ENCODE assay signal across 8 mouse cellular contexts in the genomic region with DNA sequence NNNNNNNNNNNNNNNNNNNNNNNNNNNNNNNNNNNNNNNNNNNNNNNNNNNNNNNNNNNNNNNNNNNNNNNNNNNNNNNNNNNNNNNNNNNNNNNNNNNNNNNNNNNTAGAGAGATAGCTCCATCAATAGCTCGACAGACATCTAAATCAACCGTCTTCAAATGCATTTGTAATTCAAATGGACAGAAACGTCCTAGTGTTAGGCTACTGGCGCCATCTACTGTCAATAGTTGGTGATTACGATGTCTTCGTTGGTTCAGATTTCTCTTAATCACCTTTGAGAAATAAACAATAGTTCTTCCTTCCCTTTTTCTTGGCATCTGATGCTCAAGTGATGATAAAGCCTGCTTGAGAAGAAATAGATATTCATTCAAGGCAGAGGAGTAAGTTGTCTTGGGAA. TPM values are rescaled to one million over a fixed set of nuclear protein-coding genes. Genes with fewer than 3 reads are reported as not detected.
DNase-seq lines count a peak whose midpoint lies in the region.

No protein-coding gene starts in this region.

- no peaks in the 10 kb centered on the region for H3K9me3 ChIP-seq in embryonic facial prominence, embryonic 10.5 days
- H3K9me3 ChIP-seq in midbrain, embryonic 10.5 days (replicated peaks), result no peaks in the 10 kb centered on the region

- H3K36me3 ChIP-seq in embryonic facial prominence, embryonic 10.5 days (replicated peaks), result no peaks in the 10 kb centered on the region
- no peaks in the 10 kb centered on the region for H3K36me3 ChIP-seq in midbrain, embryonic 10.5 days

- WGBS in embryonic facial prominence, embryonic 10.5 days, result under 1% methylated on average over 6 of the region's 6 CpGs
- under 1% methylated on average over 6 of the region's 6 CpGs for WGBS in midbrain, embryonic 10.5 days

- intact Hi-C loops in heart, postnatal 14 days (cut with DNase I), result loop anchor here (1.0 kb wide), 1 partner anchor 69 kb away; no protein-coding TSS in a partner anchor
- intact Hi-C loops in left cerebral cortex, postnatal 4 days (cut with DNase I), result loop anchor here (2.0 to 5.0 kb wide), 2 partner anchors 37 to 68 kb away; no protein-coding TSS in a partner anchor

- peaks cover 12% of the 10 kb centered on the region for H3K27me3 ChIP-seq in embryonic facial prominence, embryonic 10.5 days (replicated peaks; ENCODE audit: low read depth, poor library complexity, severe bottlenecking)
- peaks cover 26% of the 10 kb centered on the region for H3K27me3 ChIP-seq in midbrain, embryonic 10.5 days (ENCODE audit: low read depth, poor library complexity, severe bottlenecking)

- peaks cover 20% of the 10 kb centered on the region for H3K4me1 ChIP-seq in embryonic facial prominence, embryonic 10.5 days
- peaks cover 25% of the 10 kb centered on the region for H3K4me1 ChIP-seq in midbrain, embryonic 10.5 days

- H3K27ac ChIP-seq in embryonic facial prominence, embryonic 10.5 days (replicated peaks), result no peak overlapping the region
- H3K27ac ChIP-seq in midbrain, embryonic 10.5 days (replicated peaks), result no peak overlapping the region

- peak overlapping the region; percentile 70 for H3K4me3 ChIP-seq in embryonic facial prominence, embryonic 10.5 days
- H3K4me3 ChIP-seq in midbrain, embryonic 10.5 days, result peak overlapping the region; percentile 56

- DNase-seq in adrenal gland, postnatal 36 days, result peak; percentile 30 to 57
- no peak for DNase-seq in adrenal gland, adult 2 months
- DNase-seq in ES-CJ7 (ENCODE audit: low read depth, low spot score), result peak; percentile 81
- peak; percentile 37 for DNase-seq in embryonic facial prominence, embryonic 10.5 days (ENCODE audit: low spot score)
- DNase-seq in heart, postnatal 14 days, result peak; percentile 42 to 76
- peak; percentile 46 for DNase-seq in left cerebral cortex, postnatal 4 days
- DNase-seq in midbrain, embryonic 10.5 days (ENCODE audit: low spot score), result no peak
- peak; percentile 76 for DNase-seq in thymus, postnatal 0 days (ENCODE audit: low spot score)

RNA-seq across cellular contexts. Expression of a gene that starts 12.5 kb away (rescaled TPM):
- total RNA-seq in adrenal gland, postnatal 36 days (2021), result 10 to 100 TPM; 23.9 to 24.5 TPM
- total RNA-seq in adrenal gland, adult 2 months (2021), result 10 to 100 TPM; 19.8 to 22.3 TPM
- polyA plus RNA-seq in adrenal gland, adult 2 months (2012; rRNA removed), result 4.1 and 6.3 TPM in 2 replicates
- polyA plus RNA-seq in embryonic facial prominence, embryonic 10.5 days (2016; fragmentation: Nextera tagmentation; extraction: Ambion mirVana), result 1.1 TPM in 2 replicates
- total RNA-seq in heart, postnatal 14 days (2021), result 1 to 10 TPM; 7.1 to 7.2 TPM
- 1 to 10 TPM; 1.4 TPM for total RNA-seq in left cerebral cortex, postnatal 4 days (2021)
- polyA plus RNA-seq in midbrain, embryonic 10.5 days (2016; fragmentation: Nextera tagmentation; extraction: Ambion mirVana), result 1.2 and 1.6 TPM in 2 replicates
- polyA plus RNA-seq in thymus, postnatal 0 days (2015; fragmentation: Nextera tagmentation; extraction: Ambion mirVana), result 57.1 and 61.0 TPM in 2 replicates

RNA-seq across cellular contexts. Expression of a gene that starts 32.6 kb away (rescaled TPM):
- 1 to 10 TPM; 1.4 to 3.2 TPM for total RNA-seq in adrenal gland, postnatal 36 days (2021)
- total RNA-seq in adrenal gland, adult 2 months (2021), result 1 to 10 TPM; 1.8 to 6.2 TPM
- polyA plus RNA-seq in adrenal gland, adult 2 months (2012; rRNA removed), result 10.5 and 17.5 TPM in 2 replicates
- 3.0 and 5.7 TPM in 2 replicates for polyA plus RNA-seq in embryonic facial prominence, embryonic 10.5 days (2016; fragmentation: Nextera tagmentation; extraction: Ambion mirVana)
- 1 to 10 TPM; 2.6 to 3.0 TPM for total RNA-seq in heart, postnatal 14 days (2021)
- 1 to 10 TPM in 1 of 2 experiments, under 1 TPM in 1; 0.89 to 2.4 TPM for total RNA-seq in left cerebral cortex, postnatal 4 days (2021)
- 2.1 and 3.2 TPM in 2 replicates for polyA plus RNA-seq in midbrain, embryonic 10.5 days (2016; fragmentation: Nextera tagmentation; extraction: Ambion mirVana)
- polyA plus RNA-seq in thymus, postnatal 0 days (2015; fragmentation: Nextera tagmentation; extraction: Ambion mirVana), result 7.6 and 8.8 TPM in 2 replicates

RNA-seq across cellular contexts. Expression of a gene that starts 33.1 kb away (rescaled TPM):
- total RNA-seq in adrenal gland, postnatal 36 days (2021), result 1 to 10 TPM; 6.4 to 8.6 TPM
- total RNA-seq in adrenal gland, adult 2 months (2021), result 1 to 10 TPM; 8.8 to 9.0 TPM
- polyA plus RNA-seq in adrenal gland, adult 2 months (2012; rRNA removed), result 16.5 and 21.0 TPM in 2 replicates
- 0.14 and 0.16 TPM in 2 replicates for polyA plus RNA-seq in embryonic facial prominence, embryonic 10.5 days (2016; fragmentation: Nextera tagmentation; extraction: Ambion mirVana)
- total RNA-seq in heart, postnatal 14 days (2021), result 10 to 100 TPM; 23.4 to 23.9 TPM
- 10 to 100 TPM in 1 of 2 experiments, 1 to 10 TPM in 1; 9.4 to 12.4 TPM for total RNA-seq in left cerebral cortex, postnatal 4 days (2021)
- polyA plus RNA-seq in midbrain, embryonic 10.5 days (2016; fragmentation: Nextera tagmentation; extraction: Ambion mirVana), result 0.32 and 0.99 TPM in 2 replicates
- polyA plus RNA-seq in thymus, postnatal 0 days (2015; fragmentation: Nextera tagmentation; extraction: Ambion mirVana), result 1.1 and 2.1 TPM in 2 replicates

RNA-seq across cellular contexts. Expression of a gene that starts 41.9 kb away (rescaled TPM):
- 10 to 100 TPM; 32.9 to 45.2 TPM for total RNA-seq in adrenal gland, postnatal 36 days (2021)
- 10 to 100 TPM; 38.6 to 45.0 TPM for total RNA-seq in adrenal gland, adult 2 months (2021)
- polyA plus RNA-seq in adrenal gland, adult 2 months (2012; rRNA removed), result 36.5 and 38.6 TPM in 2 replicates
- polyA plus RNA-seq in embryonic facial prominence, embryonic 10.5 days (2016; fragmentation: Nextera tagmentation; extraction: Ambion mirVana), result 4.2 and 4.6 TPM in 2 replicates
- total RNA-seq in heart, postnatal 14 days (2021), result 10 to 100 TPM; 26.4 to 27.0 TPM
- total RNA-seq in left cerebral cortex, postnatal 4 days (2021), result 10 to 100 TPM; 53.6 to 54.3 TPM
- 4.7 and 5.3 TPM in 2 replicates for polyA plus RNA-seq in midbrain, embryonic 10.5 days (2016; fragmentation: Nextera tagmentation; extraction: Ambion mirVana)
- 3.5 and 5.5 TPM in 2 replicates for polyA plus RNA-seq in thymus, postnatal 0 days (2015; fragmentation: Nextera tagmentation; extraction: Ambion mirVana)

RNA-seq across cellular contexts. Expression of a gene that starts 43.0 kb away (rescaled TPM):
- total RNA-seq in adrenal gland, postnatal 36 days (2021), result 1 to 10 TPM; 2.0 to 2.8 TPM
- 1 to 10 TPM; 1.8 to 2.9 TPM for total RNA-seq in adrenal gland, adult 2 months (2021)
- polyA plus RNA-seq in adrenal gland, adult 2 months (2012; rRNA removed), result 0.09 and 0.12 TPM in 2 replicates
- 0.14 TPM in 1 of 2 replicates, not detected in the other for polyA plus RNA-seq in embryonic facial prominence, embryonic 10.5 days (2016; fragmentation: Nextera tagmentation; extraction: Ambion mirVana)
- total RNA-seq in heart, postnatal 14 days (2021), result 1 to 10 TPM in 1 of 2 experiments, under 1 TPM in 1; 0.85 to 1.3 TPM
- total RNA-seq in left cerebral cortex, postnatal 4 days (2021), result under 1 TPM in 1 of 2 experiments, not detected in 1; 0.22 TPM
- polyA plus RNA-seq in midbrain, embryonic 10.5 days (2016; fragmentation: Nextera tagmentation; extraction: Ambion mirVana), result 0.07 and 0.16 TPM in 2 replicates
- polyA plus RNA-seq in thymus, postnatal 0 days (2015; fragmentation: Nextera tagmentation; extraction: Ambion mirVana), result 0.29 and 0.46 TPM in 2 replicates

Comparison
In these comparisons a context has a peak if more than half of its experiments do, and no peak if none do; other contexts are left out.
1. DNase-seq: peak in adrenal gland, postnatal 36 days (2 of 2), ES-CJ7 (single experiment), embryonic facial prominence, embryonic 10.5 days (single experiment), heart, postnatal 14 days (2 of 2), left cerebral cortex, postnatal 4 days (single experiment) and thymus, postnatal 0 days (single experiment); none in adrenal gland, adult 2 months (single experiment) and midbrain, embryonic 10.5 days (single experiment).